Mouse (Mus musculus): ENCODE results near the gene Carns1. TPM values are rescaled to one million over a fixed set of nuclear protein-coding genes. Genes with fewer than 3 reads are reported as not detected.

Carns1 gene
- total and polyA plus RNA-seq, 2 experiments from 2014 or later, result 20.6 to 119 TPM

GRCm38 (mm10) chr19:4169378-4169784 is 5.9 kb downstream of the Carns1 start:
- WGBS, result under 1% methylated on average over 43 of the region's 43 CpGs
- H3K9me3 ChIP-seq (replicated peaks; ENCODE audit: control insufficient read depth, low read length), result no peaks in the 10 kb centered on the region
- peak overlapping the region; percentile 73 for H3K4me2 ChIP-seq (ENCODE audit: low read depth, low read length)
- DNase-seq (ENCODE audit: low spot score), result peak; percentile 99
- H3K27me3 ChIP-seq (ENCODE audit: control insufficient read depth, insufficient read depth, low read length), result no peaks in the 10 kb centered on the region
- H3K27ac ChIP-seq (ENCODE audit: low read depth), result peak overlapping the region; percentile 92
- peaks cover 38% of the 10 kb centered on the region for H3K4me1 ChIP-seq (ENCODE audit: control insufficient read depth, insufficient read depth)
- H3K4me3 ChIP-seq (ENCODE audit: low read depth, low read length), result peak overlapping the region; percentile 40
- peak; percentile 84 for ATAC-seq (ENCODE audit: insufficient read depth, low read depth)
- H3K9ac ChIP-seq (replicated peaks; ENCODE audit: low read depth, low read length), result peak overlapping the region; percentile 68
- TF ChIP-seq EP300 (IDR thresholded peaks at IDR 0.05; ENCODE audit: low read depth) (peak; percentile 65; the same call in 1 of the 2 replicates), CTCF (IDR thresholded peaks at IDR 0.05; ENCODE audit: low read depth) (peak; percentile 95)
- H3K36me3 ChIP-seq (replicated peaks; ENCODE audit: control insufficient read depth, insufficient read depth, low read length), result 0 out of 2 replicates have a peak, but pooled peaks cover 8% of the 10 kb centered on the region

DNA sequence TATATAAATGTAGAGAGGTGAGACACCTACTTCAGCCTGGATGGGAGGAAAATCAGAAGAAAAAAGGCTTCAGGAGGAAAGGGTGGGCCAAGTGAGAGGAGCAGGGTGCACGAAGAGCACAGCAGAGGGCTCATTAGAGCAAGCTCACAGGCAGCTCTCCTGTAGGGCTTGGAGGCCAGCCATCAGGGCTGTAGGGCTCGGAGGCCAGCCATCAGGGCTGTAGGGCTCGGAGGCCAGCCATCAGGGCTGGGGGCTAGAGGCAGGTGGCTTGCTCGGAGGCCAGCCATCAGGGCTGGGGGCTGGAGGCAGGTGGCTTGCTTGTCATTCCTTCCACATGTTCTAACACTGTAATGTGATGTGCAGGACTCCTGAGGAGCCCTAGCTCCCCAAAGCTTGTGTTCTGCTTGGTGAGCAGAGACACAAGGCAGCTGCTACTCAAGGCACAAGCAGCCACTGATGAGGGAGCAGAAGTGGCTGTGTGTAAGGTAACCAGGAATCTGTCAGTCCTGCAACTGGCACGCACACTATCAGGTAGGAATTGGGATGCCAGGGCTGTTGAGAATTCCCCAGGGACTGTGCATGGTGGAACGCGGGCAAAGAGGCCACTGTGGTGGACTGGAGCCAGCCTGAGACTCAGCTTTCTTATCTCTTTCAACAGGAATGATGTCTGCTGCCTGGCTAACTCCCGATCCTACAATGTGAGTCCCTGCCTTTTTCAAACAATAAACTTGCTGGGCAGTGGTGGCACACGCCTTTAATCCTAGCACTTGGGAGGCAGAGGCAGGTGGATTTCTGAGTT is 8.4 kb downstream of the Carns1 start:
- no peak overlapping the region for H3K4me3 ChIP-seq (ENCODE audit: low read depth, low read length)
- H3K27me3 ChIP-seq (ENCODE audit: control insufficient read depth, insufficient read depth, low read length), result no peaks in the 10 kb centered on the region
- H3K4me2 ChIP-seq (ENCODE audit: low read depth, low read length), result no peak overlapping the region
- H3K4me1 ChIP-seq (ENCODE audit: control insufficient read depth, insufficient read depth), result peaks cover 29% of the 10 kb centered on the region
- no peaks in the 10 kb centered on the region for H3K9me3 ChIP-seq (replicated peaks; ENCODE audit: control insufficient read depth, low read length)
- WGBS, result 32% methylated on average over 9 of the region's 9 CpGs
- no peak overlapping the region for H3K9ac ChIP-seq (replicated peaks; ENCODE audit: low read depth, low read length)
- H3K36me3 ChIP-seq (replicated peaks; ENCODE audit: control insufficient read depth, insufficient read depth, low read length), result 0 out of 2 replicates have a peak, but pooled peaks cover 8% of the 10 kb centered on the region
- H3K27ac ChIP-seq (ENCODE audit: low read depth), result peak overlapping the region; percentile 79
- ATAC-seq (ENCODE audit: insufficient read depth, low read depth) (peak; percentile 10), DNase-seq (ENCODE audit: low spot score) (peak; percentile 61)
- TF ChIP-seq CTCF (IDR thresholded peaks at IDR 0.05; ENCODE audit: low read depth), result no peak
- peak; percentile 72; the same call in 1 of the 2 replicates for TF ChIP-seq EP300 (IDR thresholded peaks at IDR 0.05; ENCODE audit: low read depth)

DNA sequence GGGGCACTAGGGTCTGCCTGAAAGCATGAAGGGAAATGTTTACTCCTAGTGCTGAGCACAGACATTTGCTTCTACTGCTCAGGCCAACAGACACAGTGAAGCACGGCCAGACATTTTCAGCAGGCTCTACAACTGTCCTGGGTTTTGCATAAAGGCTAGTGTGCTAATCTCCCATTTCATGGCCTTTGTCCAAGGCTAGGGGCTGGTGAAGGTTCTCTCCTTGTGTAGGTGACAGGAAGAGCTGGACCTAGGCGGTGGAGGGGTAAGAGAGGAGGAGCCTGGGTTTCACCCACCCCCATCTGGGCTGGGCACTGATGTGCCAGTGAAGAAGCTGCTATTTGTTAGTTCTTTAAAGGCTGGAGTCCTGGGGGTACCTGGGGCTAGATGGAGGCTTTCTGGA is 10.6 kb downstream of the Carns1 start:
- no peak overlapping the region for H3K4me2 ChIP-seq (ENCODE audit: low read depth, low read length)
- H3K27me3 ChIP-seq (ENCODE audit: control insufficient read depth, insufficient read depth, low read length), result no peaks in the 10 kb centered on the region
- H3K9me3 ChIP-seq (replicated peaks; ENCODE audit: control insufficient read depth, low read length), result no peaks in the 10 kb centered on the region
- H3K4me3 ChIP-seq (ENCODE audit: low read depth, low read length), result no peak overlapping the region
- H3K27ac ChIP-seq (ENCODE audit: low read depth), result no peak overlapping the region
- no peak overlapping the region for H3K9ac ChIP-seq (replicated peaks; ENCODE audit: low read depth, low read length)
- H3K36me3 ChIP-seq (replicated peaks; ENCODE audit: control insufficient read depth, insufficient read depth, low read length), result peaks cover 26% of the 10 kb centered on the region
- DNase-seq (ENCODE audit: low spot score), result no peak
- no peak for ATAC-seq (ENCODE audit: insufficient read depth, low read depth)
- TF ChIP-seq EP300 (IDR thresholded peaks at IDR 0.05; ENCODE audit: low read depth) (no peak), CTCF (IDR thresholded peaks at IDR 0.05; ENCODE audit: low read depth) (no peak)
- 59% methylated on average over 2 of the region's 2 CpGs for WGBS
- H3K4me1 ChIP-seq (ENCODE audit: control insufficient read depth, insufficient read depth), result peaks cover 7% of the 10 kb centered on the region

GRCm38 (mm10) chr19:4164100-4164499 is 11.2 kb downstream of the Carns1 start:
- TF ChIP-seq CTCF (IDR thresholded peaks at IDR 0.05; ENCODE audit: low read depth) (no peak), EP300 (IDR thresholded peaks at IDR 0.05; ENCODE audit: low read depth) (no peak)
- Histone ChIP-seq H3K36me3 (replicated peaks; ENCODE audit: control insufficient read depth, insufficient read depth, low read length) (peaks cover 32% of the 10 kb centered on the region), H3K9ac (replicated peaks; ENCODE audit: low read depth, low read length) (no peak overlapping the region), H3K4me3 (ENCODE audit: low read depth, low read length) (no peak overlapping the region), H3K27ac (ENCODE audit: low read depth) (no peak overlapping the region), H3K4me1 (ENCODE audit: control insufficient read depth, insufficient read depth) (peaks cover 7% of the 10 kb centered on the region), H3K27me3 (ENCODE audit: control insufficient read depth, insufficient read depth, low read length) (no peaks in the 10 kb centered on the region), H3K9me3 (replicated peaks; ENCODE audit: control insufficient read depth, low read length) (no peaks in the 10 kb centered on the region), H3K4me2 (ENCODE audit: low read depth, low read length) (no peak overlapping the region)
- ATAC-seq (ENCODE audit: insufficient read depth, low read depth) (no peak), DNase-seq (ENCODE audit: low spot score) (no peak)
- 75% methylated on average over 3 of the region's 3 CpGs for WGBS

GRCm38 (mm10) chr19:4163543-4163887 is 11.8 kb downstream of the Carns1 start:
- ATAC-seq (ENCODE audit: insufficient read depth, low read depth) (no peak), DNase-seq (ENCODE audit: low spot score) (no peak)
- H3K27me3 ChIP-seq (ENCODE audit: control insufficient read depth, insufficient read depth, low read length), result no peaks in the 10 kb centered on the region
- peak overlapping the region; percentile 80 for H3K4me3 ChIP-seq (ENCODE audit: low read depth, low read length)
- peak overlapping the region; percentile 44; the same call in 1 of the 2 replicates for H3K27ac ChIP-seq (ENCODE audit: low read depth)
- H3K9ac ChIP-seq (replicated peaks; ENCODE audit: low read depth, low read length), result peak overlapping the region; percentile 81; the same call in 1 of the 2 replicates
- WGBS, result 35% methylated on average over 4 of the region's 4 CpGs
- TF ChIP-seq CTCF (IDR thresholded peaks at IDR 0.05; ENCODE audit: low read depth) (no peak), EP300 (IDR thresholded peaks at IDR 0.05; ENCODE audit: low read depth) (peak; percentile 13; the same call in 1 of the 2 replicates)
- peaks cover 38% of the 10 kb centered on the region for H3K36me3 ChIP-seq (replicated peaks; ENCODE audit: control insufficient read depth, insufficient read depth, low read length)
- H3K9me3 ChIP-seq (replicated peaks; ENCODE audit: control insufficient read depth, low read length), result no peaks in the 10 kb centered on the region
- peaks cover 7% of the 10 kb centered on the region for H3K4me1 ChIP-seq (ENCODE audit: control insufficient read depth, insufficient read depth)
- H3K4me2 ChIP-seq (ENCODE audit: low read depth, low read length), result peak overlapping the region; percentile 81

All from heart, postnatal 0 days (tissue).